ENCODE assay signal across 9 mouse cellular contexts in the genomic region with DNA sequence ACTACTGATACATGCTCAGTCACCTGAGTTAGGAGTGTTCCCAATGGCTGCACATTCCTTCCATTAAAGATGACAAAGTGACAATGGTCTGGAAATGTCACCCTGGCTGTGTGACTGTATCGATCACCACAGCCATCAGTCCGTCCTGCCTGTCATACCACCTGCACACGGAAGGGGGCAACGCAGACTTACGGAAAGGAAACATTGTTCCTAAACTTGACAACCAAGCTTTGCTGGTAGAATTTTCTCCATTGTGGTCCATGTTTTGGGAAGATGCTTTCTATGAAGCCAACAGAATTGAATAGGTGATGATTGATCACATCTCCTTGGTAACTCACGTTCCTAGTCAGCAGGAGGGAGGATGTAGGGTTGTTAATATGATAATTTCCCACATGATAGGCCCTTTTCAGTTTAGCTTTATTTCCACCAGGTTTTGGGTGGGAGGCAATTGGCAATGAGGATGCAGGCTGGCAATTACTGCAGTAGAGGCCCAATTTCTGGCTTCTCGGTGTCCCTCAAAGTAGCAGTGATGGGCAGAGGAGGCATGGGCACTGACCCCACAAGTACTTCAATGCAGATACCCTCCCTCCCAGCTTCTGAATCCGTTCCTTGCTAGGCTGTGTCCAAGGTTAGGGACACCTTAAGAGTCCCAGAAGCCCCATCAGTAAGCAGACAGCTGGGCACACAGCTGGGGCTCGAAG. TPM values are rescaled to one million over a fixed set of nuclear protein-coding genes. Genes with fewer than 3 reads are reported as not detected.
DNase-seq lines count a peak whose midpoint lies in the region; ATAC-seq and TF ChIP-seq lines count a peak whose summit lies in the region.
"Had no signal": no experiment of that assay in that cellular context is flagged by ENCODE, and none has a peak within 500 bp of the region (broad histone marks: within the 10 kb centered on the region; RNA-seq: fewer than 3 reads in every experiment).

No protein-coding gene starts in this region.

- no peak for TF ChIP-seq POLR2A in thymus, adult 2 months (IDR thresholded peaks at IDR 0.05; ENCODE audit: control insufficient read depth, extremely low read depth, insufficient read depth, low read length, poor library complexity)

- 24% methylated on average over 9 of the region's 9 CpGs for WGBS in hindbrain, postnatal 0 days
- WGBS in thymus, adult 2 months: 31% methylated on average over 9 of the region's 9 CpGs

- ATAC-seq in hindbrain, postnatal 0 days: no peak

- peak; percentile 82 for DNase-seq in heart, adult 8-10 months (ENCODE audit: low spot score)
- no peak for DNase-seq in heart, postnatal 25 days (ENCODE audit: low spot score)
- peak; percentile 72 for DNase-seq in R1 (ENCODE audit: low read depth, low spot score)
- DNase-seq in embryo, embryonic 11 days: peak; percentile 70
- DNase-seq in hindbrain, postnatal 0 days (ENCODE audit: low spot score): peak; percentile 84
- DNase-seq in left cerebral cortex, postnatal 36 days (ENCODE audit: low spot score in 2 of 2): peak; percentile 61 to 73
- peak; percentile 64 to 78 for DNase-seq in natural killer cell, adult 2 months (ENCODE audit: low spot score in 2 of 2)
- peak; percentile 85 for DNase-seq in thymus, adult 2 months

- peak; percentile 98 for TF ChIP-seq CTCF in hindbrain, postnatal 0 days (IDR thresholded peaks at IDR 0.05; ENCODE audit: low read depth)
- peak; percentile 50; the same call in 1 of the 2 replicates for TF ChIP-seq CTCF in thymus, adult 2 months (IDR thresholded peaks at IDR 0.05; ENCODE audit: borderline replicate concordance, control insufficient read depth, extremely low read depth, insufficient read depth, low read length, poor library complexity)

- H3K27me3 ChIP-seq in hindbrain, postnatal 0 days (ENCODE audit: insufficient read depth, low read length): no peaks in the 10 kb centered on the region
- H3K27me3 ChIP-seq in thymus, adult 2 months (ENCODE audit: control insufficient read depth, insufficient read depth, low read length): no peaks in the 10 kb centered on the region

- no peak overlapping the region for H3K4me3 ChIP-seq in hindbrain, postnatal 0 days (ENCODE audit: low read length)
- H3K4me3 ChIP-seq in thymus, adult 2 months (ENCODE audit: control insufficient read depth, insufficient read depth, low read length): no peak overlapping the region

- no peak overlapping the region; the same call in 1 of the 2 replicates for H3K4me2 ChIP-seq in hindbrain, postnatal 0 days (ENCODE audit: low read depth, low read length)

- peaks cover 6% of the 10 kb centered on the region for H3K4me1 ChIP-seq in hindbrain, postnatal 0 days (ENCODE audit: insufficient read depth, low read length)
- peaks cover 32% of the 10 kb centered on the region for H3K4me1 ChIP-seq in thymus, adult 2 months (replicated peaks; ENCODE audit: control insufficient read depth, insufficient read depth, low read length)

- H3K27ac ChIP-seq in hindbrain, postnatal 0 days: peak overlapping the region; percentile 54; the same call in 1 of the 2 replicates
- peak overlapping the region; percentile 29; the same call in 1 of the 2 replicates for H3K27ac ChIP-seq in thymus, adult 2 months (ENCODE audit: control insufficient read depth, insufficient read depth, low read length)

- H3K9me3 ChIP-seq in hindbrain, postnatal 0 days (ENCODE audit: low read length): no peaks in the 10 kb centered on the region

- H3K36me3 ChIP-seq in hindbrain, postnatal 0 days (ENCODE audit: insufficient read depth, low read length): no peaks in the 10 kb centered on the region
- no peaks in the 10 kb centered on the region for H3K36me3 ChIP-seq in thymus, adult 2 months (ENCODE audit: control insufficient read depth, insufficient read depth, low read length)

- no peak overlapping the region for H3K9ac ChIP-seq in hindbrain, postnatal 0 days (replicated peaks; ENCODE audit: low read length)

- intact Hi-C loops in heart, postnatal 25 days (cut with DNase I): loop anchor here (1.0 to 10.0 kb wide), 4 partner anchors 16 to 246 kb away; a partner anchor contains a TSS
- intact Hi-C loops in left cerebral cortex, postnatal 36 days (cut with DNase I): loop anchor here (1.0 to 5.0 kb wide), 3 partner anchors 24 to 156 kb away; no protein-coding TSS in a partner anchor

RNA-seq across cellular contexts. Expression of a gene that starts 2.1 kb away (rescaled TPM):
- total RNA-seq in heart, adult 8-10 months (2022): 10 to 100 TPM in 3 of 4 experiments, 1 to 10 TPM in 1; 9.3 to 20.1 (median 13.2) TPM
- total RNA-seq in heart, postnatal 25 days (2021): 10 to 100 TPM; 15.1 to 18.2 TPM
- 12.8 and 15.5 TPM in 2 replicates for total RNA-seq in hindbrain, postnatal 0 days (2014; rRNA removed)
- polyA plus RNA-seq in hindbrain, postnatal 0 days (2015; fragmentation: Nextera tagmentation; extraction: Ambion mirVana): 6.4 and 6.9 TPM in 2 replicates
- 100 to 1,000 TPM; 129 to 172 TPM for total RNA-seq in left cerebral cortex, postnatal 36 days (2021)
- polyA plus RNA-seq in thymus, adult 2 months (2012; rRNA removed): 235 and 264 TPM in 2 replicates

RNA-seq across cellular contexts. Expression of a gene that starts 36.6 kb away (rescaled TPM):
- 1 to 10 TPM; 1.2 to 2.0 (median 1.9) TPM for total RNA-seq in heart, adult 8-10 months (2022)
- total RNA-seq in heart, postnatal 25 days (2021): 1 to 10 TPM; 1.3 to 2.3 TPM
- 28.9 and 40.4 TPM in 2 replicates for total RNA-seq in hindbrain, postnatal 0 days (2014; rRNA removed)
- polyA plus RNA-seq in hindbrain, postnatal 0 days (2015; fragmentation: Nextera tagmentation; extraction: Ambion mirVana): 30.2 and 30.7 TPM in 2 replicates
- total RNA-seq in left cerebral cortex, postnatal 36 days (2021): 10 to 100 TPM; 13.2 to 16.6 TPM
- polyA plus RNA-seq in thymus, adult 2 months (2012; rRNA removed): 4.9 and 6.9 TPM in 2 replicates

RNA-seq across cellular contexts. Expression of a gene that starts 39.5 kb away (rescaled TPM):
- total RNA-seq in heart, adult 8-10 months (2022): not detected
- total RNA-seq in heart, postnatal 25 days (2021): not detected
- not detected in 2 replicates for total RNA-seq in hindbrain, postnatal 0 days (2014; rRNA removed)
- polyA plus RNA-seq in hindbrain, postnatal 0 days (2015; fragmentation: Nextera tagmentation; extraction: Ambion mirVana): 3.7 and 4.7 TPM in 2 replicates
- 1 to 10 TPM; 1.8 to 2.4 TPM for total RNA-seq in left cerebral cortex, postnatal 36 days (2021)
- polyA plus RNA-seq in thymus, adult 2 months (2012; rRNA removed): 0.23 and 0.35 TPM in 2 replicates
- polyA plus RNA-seq: liver, embryonic 16.5 days had no signal

RNA-seq across cellular contexts. Expression of a gene that starts 49.4 kb away (rescaled TPM):
- not detected for total RNA-seq in heart, adult 8-10 months (2022)
- total RNA-seq in heart, postnatal 25 days (2021): not detected
- 1.4 and 1.5 TPM in 2 replicates for total RNA-seq in hindbrain, postnatal 0 days (2014; rRNA removed)
- polyA plus RNA-seq in hindbrain, postnatal 0 days (2015; fragmentation: Nextera tagmentation; extraction: Ambion mirVana): 1.6 TPM in 2 replicates
- 1 to 10 TPM; 2.0 to 2.4 TPM for total RNA-seq in left cerebral cortex, postnatal 36 days (2021)
- polyA plus RNA-seq in thymus, adult 2 months (2012; rRNA removed): not detected in 2 replicates
- polyA plus RNA-seq: liver, embryonic 16.5 days had no signal

RNA-seq across cellular contexts. Expression of a gene that starts 52.8 kb away (rescaled TPM):
- total RNA-seq in heart, adult 8-10 months (2022): 10 to 100 TPM; 15.9 to 18.6 (median 17.0) TPM
- total RNA-seq in heart, postnatal 25 days (2021): 10 to 100 TPM; 17.5 to 18.8 TPM
- 15.1 and 15.8 TPM in 2 replicates for total RNA-seq in hindbrain, postnatal 0 days (2014; rRNA removed)
- 4.4 and 5.1 TPM in 2 replicates for polyA plus RNA-seq in hindbrain, postnatal 0 days (2015; fragmentation: Nextera tagmentation; extraction: Ambion mirVana)
- 10 to 100 TPM; 42.8 to 51.6 TPM for total RNA-seq in left cerebral cortex, postnatal 36 days (2021)
- 18.2 and 18.4 TPM in 2 replicates for polyA plus RNA-seq in thymus, adult 2 months (2012; rRNA removed)
